Mouse (Mus musculus): Measurements from ENCODE around the gene Rara. TPM values are rescaled to one million over a fixed set of nuclear protein-coding genes. Genes with fewer than 3 reads are reported as not detected.
A peak's percentile ranks its signal among the peaks of the same experiment; 100 is the strongest.
"Not testable (repeated sequence)": the region's sequence is repeated elsewhere in the genome, so short reads cannot be mapped to it uniquely, and the experiment has no call there.

Gene Rara
- polyA plus RNA-seq, 1 experiment from 2014 or later: 44.7 TPM

DNA sequence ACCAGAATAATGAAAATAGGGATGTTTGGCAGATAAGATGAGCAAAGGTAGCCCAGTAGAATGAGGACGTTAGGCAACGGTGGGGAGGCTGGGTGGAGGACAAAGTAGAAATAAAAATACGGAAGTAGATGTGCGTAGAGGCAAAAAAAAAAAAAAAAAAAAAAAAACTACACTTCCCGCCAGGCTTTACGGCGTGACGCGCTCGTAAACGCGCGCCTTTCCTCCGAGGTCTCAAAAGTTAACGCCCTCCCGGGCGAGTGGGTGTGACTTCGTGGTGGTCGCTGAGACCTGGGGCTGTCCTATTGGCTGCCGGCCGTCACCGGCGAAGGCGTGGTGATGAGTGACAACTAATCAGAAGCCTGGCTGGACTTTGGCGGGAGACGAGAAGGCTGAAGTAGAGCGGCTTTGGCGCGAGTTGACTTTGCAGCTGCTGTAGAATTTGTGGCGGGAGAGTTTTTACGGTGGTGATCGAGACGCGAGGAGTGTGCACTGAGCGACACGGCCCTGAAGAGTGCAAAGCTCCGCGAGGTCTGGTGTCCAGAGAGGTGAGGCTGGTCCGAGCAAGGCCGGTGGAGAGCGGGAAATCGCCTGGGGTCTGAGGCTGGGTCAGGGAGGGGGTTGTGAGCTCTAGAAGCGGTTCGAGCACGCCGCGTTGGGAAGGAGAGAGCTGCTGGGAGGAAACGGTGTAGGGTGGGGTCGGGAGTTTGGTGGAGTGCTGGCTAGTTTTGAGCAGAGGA, 20.0 kb upstream of the Rara start, which contains the start of gene Cdc6:
TSS of gene Cdc6 (plus strand) at position 365 of the 737 bp plus-strand sequence.
- H3K4me3 ChIP-seq: peak within 1 kb of the TSS; percentile 62
- no peaks in the 10 kb centered on the region for H3K9me3 ChIP-seq
- peak; percentile 92 for ATAC-seq (ENCODE audit: insufficient number of reproducible peaks, insufficient read depth, low FRiP score, low TSS enrichment, low read depth)
- H3K27ac ChIP-seq: peak within 1 kb of the TSS; percentile 48
- under 1% methylated on average over 49 of the region's 49 CpGs for WGBS
- H3K4me2 ChIP-seq: peak within 1 kb of the TSS; percentile 96
- H3K9ac ChIP-seq: peak within 1 kb of the TSS; percentile 75
- peaks cover 27% of the 10 kb centered on the region for H3K4me1 ChIP-seq
- no peaks in the 10 kb centered on the region for H3K27me3 ChIP-seq
- peaks cover 34% of the 10 kb centered on the region; the same call in 1 of the 2 replicates for H3K36me3 ChIP-seq

DNA sequence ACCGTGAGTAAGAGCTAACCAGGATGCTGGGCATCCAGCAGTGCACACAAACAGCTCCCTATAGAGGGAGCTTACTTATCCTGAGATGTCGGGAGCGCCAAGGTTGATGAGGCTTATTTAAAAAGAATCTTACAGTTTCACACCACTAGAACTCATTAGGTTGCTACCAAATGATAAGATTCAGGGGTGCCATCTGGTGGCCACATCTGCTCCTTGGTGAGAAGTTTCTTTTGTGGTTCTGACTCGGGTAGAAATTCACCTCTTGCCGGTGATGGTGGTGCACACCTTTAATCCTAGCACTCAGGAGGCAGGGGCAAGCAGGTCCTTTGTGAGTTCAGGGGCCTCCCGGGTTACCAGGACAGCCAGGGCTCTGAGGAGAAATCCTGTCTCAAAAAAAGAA, 18.0 kb upstream of the Rara start:
- H3K4me1 ChIP-seq: peaks cover 22% of the 10 kb centered on the region

DNA sequence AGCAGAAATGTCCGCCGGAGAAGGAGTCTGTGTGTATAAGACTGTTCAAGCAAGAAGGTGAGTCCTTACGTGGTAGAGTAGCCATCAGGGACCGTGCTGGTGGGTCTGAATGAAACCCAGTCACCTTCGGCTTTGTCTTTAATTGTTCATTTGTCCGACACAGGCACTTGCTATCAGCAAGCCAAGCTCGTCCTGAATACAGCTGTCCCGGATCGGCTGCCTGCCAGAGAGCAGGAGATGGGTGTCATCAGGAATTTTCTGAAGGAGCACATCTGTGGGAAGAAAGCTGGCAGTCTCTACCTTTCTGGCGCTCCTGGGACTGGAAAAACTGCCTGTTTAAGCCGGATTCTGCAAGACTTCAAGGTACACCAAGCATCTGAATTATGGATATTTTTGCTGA, 17.2 kb upstream of the Rara start:
- no peak overlapping the region for H3K9ac ChIP-seq
- no peaks in the 10 kb centered on the region for H3K27me3 ChIP-seq
- no peaks in the 10 kb centered on the region for H3K9me3 ChIP-seq
- ATAC-seq (ENCODE audit: insufficient number of reproducible peaks, insufficient read depth, low FRiP score, low TSS enrichment, low read depth): no peak
- peaks cover 22% of the 10 kb centered on the region for H3K4me1 ChIP-seq
- no peak overlapping the region for H3K27ac ChIP-seq
- peaks cover 52% of the 10 kb centered on the region for H3K36me3 ChIP-seq
- no peak overlapping the region for H3K4me3 ChIP-seq
- no peak overlapping the region for H3K4me2 ChIP-seq
- 94% methylated on average over 11 of the region's 11 CpGs for WGBS

More for the DNA sequence above, 18.0 kb upstream of the Rara start:
- no peaks in the 10 kb centered on the region for H3K9me3 ChIP-seq
- H3K4me2 ChIP-seq: peak overlapping the region; percentile 96
- no peaks in the 10 kb centered on the region for H3K27me3 ChIP-seq
- H3K36me3 ChIP-seq: peaks cover 48% of the 10 kb centered on the region
- WGBS: 39% methylated on average over 6 of the region's 6 CpGs
- H3K27ac ChIP-seq: no peak overlapping the region
- H3K4me3 ChIP-seq: peak overlapping the region; percentile 62
- H3K9ac ChIP-seq: peak overlapping the region; percentile 44; the same call in 1 of the 2 replicates
- ATAC-seq (ENCODE audit: insufficient number of reproducible peaks, insufficient read depth, low FRiP score, low TSS enrichment, low read depth): no peak

DNA sequence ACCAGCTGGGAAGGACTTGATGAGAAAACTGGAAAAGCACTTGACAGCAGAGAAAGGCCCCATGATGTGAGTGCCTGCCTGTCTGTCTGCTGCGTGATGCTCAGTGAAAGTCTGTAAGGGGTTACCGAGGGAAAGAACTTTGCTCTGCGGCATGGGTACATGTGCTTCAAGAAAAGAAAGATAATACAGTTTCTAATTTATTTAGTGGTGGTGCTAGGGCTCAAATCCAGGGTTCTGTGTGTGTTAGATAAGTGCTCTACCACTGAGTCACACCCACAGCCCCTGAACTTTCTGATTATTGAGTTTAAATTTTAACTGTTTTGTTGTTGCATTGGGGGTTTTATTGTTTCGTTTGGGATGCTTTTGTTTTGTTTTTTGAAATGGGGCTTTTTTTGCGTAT, 16.1 kb upstream of the Rara start:
- Histone ChIP-seq H3K36me3 (peaks cover 59% of the 10 kb centered on the region), H3K27ac (no peak overlapping the region), H3K4me3 (no peak overlapping the region), H3K9me3 (no peaks in the 10 kb centered on the region), H3K9ac (0 out of 2 replicates have a peak overlapping the region, but pooled peaks have one; percentile 11), H3K27me3 (no peaks in the 10 kb centered on the region), H3K4me1 (peaks cover 22% of the 10 kb centered on the region), H3K4me2 (no peak overlapping the region)
- WGBS: 85% methylated on average over 5 of the region's 5 CpGs
- ATAC-seq (ENCODE audit: insufficient number of reproducible peaks, insufficient read depth, low FRiP score, low TSS enrichment, low read depth): no peak

DNA sequence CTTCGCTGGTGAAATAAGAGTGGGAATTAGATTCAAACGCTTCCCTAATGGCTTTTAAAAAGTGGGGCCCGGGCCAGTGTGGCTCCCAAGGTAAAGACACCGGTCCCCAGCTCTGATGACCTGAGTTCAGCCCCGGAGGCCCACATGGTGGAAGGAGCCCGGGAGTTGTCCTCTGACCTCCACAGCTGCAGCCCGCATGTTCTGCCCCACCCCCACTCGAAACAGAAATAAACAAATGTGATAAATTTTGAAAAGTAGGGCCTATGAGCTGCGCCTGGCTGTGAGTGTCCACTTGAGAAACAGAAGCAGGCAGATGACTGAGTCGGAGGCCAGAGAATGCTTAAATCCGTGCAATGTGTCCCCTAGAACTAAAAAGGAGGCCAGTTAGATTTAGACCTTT, 13.4 kb upstream of the Rara start:
- Histone ChIP-seq H3K27me3 (no peaks in the 10 kb centered on the region), H3K9me3 (no peaks in the 10 kb centered on the region), H3K9ac (no peak overlapping the region), H3K4me1 (peaks cover 23% of the 10 kb centered on the region), H3K4me3 (no peak overlapping the region), H3K36me3 (peaks cover 80% of the 10 kb centered on the region), H3K27ac (no peak overlapping the region), H3K4me2 (no peak overlapping the region)
- ATAC-seq (ENCODE audit: insufficient number of reproducible peaks, insufficient read depth, low FRiP score, low TSS enrichment, low read depth): no peak
- WGBS: 67% methylated on average over 11 of the region's 11 CpGs

DNA sequence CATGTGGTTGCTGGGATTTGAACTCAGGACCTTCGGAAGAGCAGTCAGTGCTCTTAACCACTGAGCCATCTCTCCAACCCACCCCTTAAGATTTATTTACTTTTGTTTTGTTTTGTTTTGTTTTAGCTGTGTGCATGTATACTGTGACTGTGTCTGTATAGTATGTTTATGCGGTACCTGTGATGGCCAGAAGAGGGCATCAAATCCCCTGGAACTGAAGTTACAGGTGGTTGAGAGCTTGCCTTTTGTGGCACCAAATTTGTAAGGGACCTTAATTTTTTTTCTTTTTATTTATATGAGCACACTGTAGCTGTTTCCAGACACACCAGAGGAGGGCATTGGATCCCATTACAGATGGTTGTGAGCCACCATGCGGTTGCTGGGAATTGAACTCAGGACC, 11.2 kb upstream of the Rara start:
- H3K36me3 ChIP-seq: peaks cover 86% of the 10 kb centered on the region

DNA sequence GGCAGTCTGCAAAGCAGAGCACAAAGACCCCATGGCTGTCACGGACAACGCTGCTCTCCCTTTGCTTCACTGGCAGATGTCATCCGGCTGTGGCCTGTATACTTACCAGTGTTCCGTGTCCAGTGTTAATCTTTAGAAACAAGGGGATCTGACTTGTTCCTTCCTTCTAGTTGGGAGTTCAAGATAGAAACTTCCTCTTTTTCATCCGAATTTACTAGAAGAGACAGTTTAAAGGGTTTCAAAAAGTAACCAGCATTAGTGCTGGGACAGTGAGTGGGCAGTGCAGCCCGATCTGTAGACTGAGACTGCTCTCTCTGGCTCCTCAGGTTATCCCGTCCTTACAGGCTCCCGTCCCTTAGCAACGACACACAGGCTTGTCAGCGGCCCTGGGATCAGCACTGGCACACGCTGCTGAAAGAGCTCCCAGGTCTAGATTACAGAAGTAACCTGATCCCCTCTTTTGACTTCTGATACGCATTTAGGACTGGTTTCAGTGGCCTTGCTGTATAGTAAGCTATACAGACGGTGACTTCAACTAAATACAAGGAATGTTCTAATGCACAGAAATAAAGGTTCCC, 10.1 kb upstream of the Rara start:
- H3K4me1 ChIP-seq: peaks cover 25% of the 10 kb centered on the region
- no peak overlapping the region for H3K9ac ChIP-seq
- H3K27ac ChIP-seq: no peak overlapping the region; the same call in 1 of the 2 replicates
- 53% methylated on average over 13 of the region's 13 CpGs for WGBS
- no peaks in the 10 kb centered on the region for H3K27me3 ChIP-seq
- H3K9me3 ChIP-seq: no peaks in the 10 kb centered on the region
- H3K4me3 ChIP-seq: no peak overlapping the region
- H3K4me2 ChIP-seq: no peak overlapping the region
- peaks cover 76% of the 10 kb centered on the region for H3K36me3 ChIP-seq
- no peak for ATAC-seq (ENCODE audit: insufficient number of reproducible peaks, insufficient read depth, low FRiP score, low TSS enrichment, low read depth)

More for the DNA sequence above, 11.2 kb upstream of the Rara start:
- not testable (repeated sequence) for ATAC-seq (ENCODE audit: insufficient number of reproducible peaks, insufficient read depth, low FRiP score, low TSS enrichment, low read depth); H3K27me3 ChIP-seq; H3K9me3 ChIP-seq; H3K4me3 ChIP-seq; H3K4me2 ChIP-seq; H3K27ac ChIP-seq; H3K9ac ChIP-seq
- whole genome bisulfite sequencing: 93% methylated on average over 3 of the region's 3 CpGs
- H3K4me1 ChIP-seq: peaks cover 16% of the 10 kb centered on the region

DNA sequence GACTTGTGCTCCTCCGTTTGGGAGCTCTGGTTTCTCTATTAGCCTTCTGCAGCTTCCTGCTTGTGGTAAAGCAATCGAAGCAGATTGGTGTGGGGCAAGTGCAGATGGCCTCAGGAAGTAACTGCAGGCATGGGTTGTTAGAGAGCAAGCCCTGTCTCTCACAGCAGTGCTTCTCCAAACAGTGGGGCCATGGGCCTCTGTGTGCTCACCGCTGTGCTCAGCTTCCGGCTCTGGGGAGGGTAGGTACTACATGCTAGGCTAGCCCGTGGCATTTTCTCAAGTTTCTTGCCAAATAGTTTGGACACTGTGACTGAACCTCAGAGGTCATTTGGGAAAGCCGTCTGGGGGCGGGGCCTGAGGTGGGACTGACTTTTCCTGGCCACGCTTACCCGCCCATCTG, 9.4 kb upstream of the Rara start:
- Histone ChIP-seq H3K36me3 (peaks cover 70% of the 10 kb centered on the region), H3K9ac (0 out of 2 replicates have a peak overlapping the region, but pooled peaks have one; percentile 44), H3K9me3 (no peaks in the 10 kb centered on the region), H3K4me1 (peaks cover 32% of the 10 kb centered on the region), H3K27ac (no peak overlapping the region), H3K4me3 (no peak overlapping the region), H3K4me2 (no peak overlapping the region), H3K27me3 (no peaks in the 10 kb centered on the region)
- 57% methylated on average over 9 of the region's 9 CpGs for whole genome bisulfite sequencing
- no peak for ATAC-seq (ENCODE audit: insufficient number of reproducible peaks, insufficient read depth, low FRiP score, low TSS enrichment, low read depth)

DNA sequence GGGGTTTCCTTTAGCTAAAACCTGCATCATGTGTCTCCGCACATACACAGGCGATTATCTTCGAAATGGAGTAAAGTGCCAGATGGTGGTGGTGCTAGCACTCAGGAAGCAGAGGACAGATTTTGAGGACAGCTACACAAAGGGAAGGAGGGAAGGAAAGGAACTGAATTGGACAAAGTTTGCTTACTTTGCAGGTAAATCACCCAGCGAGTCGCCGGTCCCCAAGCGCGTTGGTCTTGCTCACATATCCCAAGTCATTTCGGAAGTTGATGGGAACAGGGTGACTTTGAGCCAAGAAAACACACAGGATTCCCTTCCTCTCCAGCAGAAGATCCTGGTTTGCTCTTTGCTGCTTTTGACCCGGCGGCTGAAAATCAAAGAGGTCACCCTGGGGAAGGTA, 8.6 kb upstream of the Rara start:
- H3K4me2 ChIP-seq: no peak overlapping the region
- no peak overlapping the region for H3K27ac ChIP-seq
- H3K27me3 ChIP-seq: no peaks in the 10 kb centered on the region
- peaks cover 63% of the 10 kb centered on the region for H3K36me3 ChIP-seq
- no peak overlapping the region for H3K4me3 ChIP-seq
- ATAC-seq (ENCODE audit: insufficient number of reproducible peaks, insufficient read depth, low FRiP score, low TSS enrichment, low read depth): no peak
- H3K9me3 ChIP-seq: no peaks in the 10 kb centered on the region
- H3K4me1 ChIP-seq: peaks cover 40% of the 10 kb centered on the region
- 94% methylated on average over 11 of the region's 11 CpGs for WGBS
- H3K9ac ChIP-seq: no peak overlapping the region

DNA sequence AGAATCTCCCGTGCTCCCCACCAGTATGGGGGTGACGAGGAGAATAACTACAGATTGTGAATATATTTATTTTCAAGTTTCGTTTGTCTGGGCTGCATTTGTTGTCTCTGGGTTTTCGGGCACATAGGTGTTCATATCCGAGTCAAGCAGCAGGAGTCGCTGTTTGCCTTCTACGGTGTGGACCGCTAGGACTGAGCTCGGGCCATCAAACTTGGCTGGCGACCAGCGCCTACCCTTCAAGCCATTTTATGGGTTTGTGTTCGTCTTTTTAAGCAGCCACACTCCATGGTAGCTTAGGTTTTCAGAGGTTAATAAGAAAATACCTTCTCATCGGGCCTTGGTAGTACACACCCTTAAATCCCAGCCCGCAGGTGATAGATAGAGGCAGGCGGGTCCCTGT, 5.8 kb upstream of the Rara start:
- H3K27me3 ChIP-seq; H3K9ac ChIP-seq; H3K4me3 ChIP-seq; ATAC-seq (ENCODE audit: insufficient number of reproducible peaks, insufficient read depth, low FRiP score, low TSS enrichment, low read depth); H3K9me3 ChIP-seq: not testable (repeated sequence)
- Histone ChIP-seq H3K4me2 (peak overlapping the region; percentile 47; the same call in 1 of the 2 replicates), H3K4me1 (peaks cover 68% of the 10 kb centered on the region), H3K36me3 (peaks cover 39% of the 10 kb centered on the region), H3K27ac (peak overlapping the region; percentile 93; the same call in 1 of the 2 replicates)
- 40% methylated on average over 15 of the region's 15 CpGs for WGBS

DNA sequence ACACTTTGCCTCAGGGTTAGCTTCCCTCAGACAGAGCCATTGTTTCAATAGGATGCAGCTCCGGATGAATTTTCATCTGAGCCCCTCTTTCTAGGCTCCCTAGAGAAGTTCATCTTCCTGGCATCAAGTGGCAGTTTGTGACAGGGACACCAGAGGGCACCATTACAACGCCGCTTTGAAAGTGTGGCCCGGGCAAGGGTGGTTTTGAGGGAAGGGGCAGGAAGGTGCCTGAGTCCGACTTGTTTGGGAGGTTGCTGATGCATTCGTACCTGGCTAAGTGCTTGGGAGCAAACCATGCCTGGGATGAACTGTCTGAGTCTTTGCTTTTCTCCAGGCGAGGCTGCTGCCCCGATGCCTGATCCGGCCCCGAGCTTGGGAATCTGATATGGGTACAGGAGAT, 5.3 kb upstream of the Rara start:
- not testable (repeated sequence) for H3K27me3 ChIP-seq; H3K9me3 ChIP-seq; ATAC-seq (ENCODE audit: insufficient number of reproducible peaks, insufficient read depth, low FRiP score, low TSS enrichment, low read depth)
- Histone ChIP-seq H3K4me1 (peaks cover 69% of the 10 kb centered on the region), H3K9ac (0 out of 2 replicates have a peak overlapping the region, but pooled peaks have one; percentile 8), H3K36me3 (peaks cover 34% of the 10 kb centered on the region), H3K4me2 (peak overlapping the region; percentile 47), H3K4me3 (peak overlapping the region; percentile 4; the same call in 1 of the 2 replicates), H3K27ac (peak overlapping the region; percentile 93)
- WGBS: 7% methylated on average over 10 of the region's 10 CpGs
